Mouse (Mus musculus) heart, embryonic 15.5 days (tissue): Measurements from ENCODE around the gene Uck2. TPM values are rescaled to one million over a fixed set of nuclear protein-coding genes. Genes with fewer than 3 reads are reported as not detected.
A peak's percentile ranks its signal among the peaks of the same experiment; 100 is the strongest.

Source experiments
- ATAC-seq: fragments of 200-750 bp; cut with Nextera tagmentation; replicated peaks from 2 replicates; pipeline ENCODE4 v1.8.0; 2017; ENCODE audit warnings: low read depth, moderate TSS enrichment; ENCODE audit not compliant: insufficient number of reproducible peaks, insufficient read depth, low FRiP score
- H3K27ac ChIP-seq: fragments of 300-500 bp; sonication (generic); 2 replicates; pipeline ENCODE4 v1.5.1; 2015; ENCODE audit warnings: mild to moderate bottlenecking, inconsistent platforms
- H3K27me3 ChIP-seq: fragments of 300-500 bp; sonication (generic); 2 replicates; pipeline ENCODE4 v1.6.1; 2015; ENCODE audit warnings: inconsistent platforms
- H3K36me3 ChIP-seq: fragments of 300-500 bp; sonication (generic); 2 replicates; pipeline ENCODE4 v1.6.1; 2015; ENCODE audit warnings: mild to moderate bottlenecking, inconsistent platforms
- H3K4me1 ChIP-seq: fragments of 300-500 bp; sonication (generic); replicated peaks from 2 replicates; pipeline ENCODE4 v1.6.1; 2015; ENCODE audit warnings: inconsistent platforms
- H3K4me2 ChIP-seq: fragments of 300-500 bp; sonication (generic); 2 replicates; pipeline ENCODE4 v1.6.1; 2015; ENCODE audit warnings: inconsistent platforms, mild to moderate bottlenecking, moderate library complexity
- H3K4me3 ChIP-seq: fragments of 300-500 bp; sonication (generic); 2 replicates; pipeline ENCODE4 v1.5.1; 2015; ENCODE audit warnings: mild to moderate bottlenecking, inconsistent platforms
- H3K9ac ChIP-seq: fragments of 300-500 bp; sonication (generic); 2 replicates; pipeline ENCODE4 v1.6.1; 2015; ENCODE audit warnings: mild to moderate bottlenecking, inconsistent platforms
- H3K9me3 ChIP-seq: fragments of 300-500 bp; sonication (generic); replicated peaks from 2 replicates; pipeline ENCODE4 v1.6.1; 2016; ENCODE audit warnings: inconsistent platforms
- WGBS: fragments of 180-500 bp; shearing (Covaris S2); methylation state at CpG from one replicate; pipeline ENCODE4 v1.1.7; 2015; ENCODE audit warnings: mixed read lengths; 5-methylcytosine and 5-hydroxymethylcytosine counted together
- polyA plus RNA-seq: library from polyadenylated mRNA; unstranded; fragments of >200 nt; fragmentation: Nextera tagmentation; extraction: Ambion mirVana; gene quantifications from 2 replicates; pipeline ENCODE4 v1.2.1, GENCODE M21; 2015

The Uck2 gene
- polyA plus RNA-seq, 1 experiment from 2014 or later = 42.3 TPM

GRCm38 (mm10) chr1:167295679-167296402, 10.7 kb upstream of the Uck2 start:
- no peak for ATAC-seq
- Histone ChIP-seq H3K27ac (no peak overlapping the region), H3K4me1 (peaks cover 7% of the 10 kb centered on the region), H3K36me3 (no peaks in the 10 kb centered on the region), H3K4me3 (no peak overlapping the region), H3K9me3 (no peaks in the 10 kb centered on the region), H3K4me2 (no peak overlapping the region), H3K27me3 (no peaks in the 10 kb centered on the region), H3K9ac (no peak overlapping the region)
- whole genome bisulfite sequencing = 70% methylated on average over 13 of the region's 13 CpGs

DNA sequence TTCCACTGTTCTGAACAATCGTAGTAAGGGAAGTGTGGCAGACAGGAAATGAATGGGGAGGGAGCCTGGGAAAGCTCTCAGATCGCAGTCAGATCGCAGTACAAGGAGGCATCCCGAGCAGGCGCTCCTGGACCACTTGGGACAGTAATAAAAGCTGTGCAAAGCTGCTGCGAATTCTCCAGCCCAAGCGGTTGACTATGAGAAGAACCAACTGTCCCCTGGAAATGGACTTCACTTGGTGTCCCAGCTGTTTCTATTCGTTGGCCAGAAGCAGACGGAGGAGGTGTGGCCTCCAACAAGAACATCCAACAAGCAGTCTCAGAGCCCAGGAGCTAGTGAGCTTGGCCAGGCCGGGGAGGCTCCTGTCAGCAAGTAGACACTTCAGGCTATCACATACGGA, 7.3 kb upstream of the Uck2 start:
- no peaks in the 10 kb centered on the region for H3K27me3 ChIP-seq
- H3K4me1 ChIP-seq = peaks cover 13% of the 10 kb centered on the region
- H3K27ac ChIP-seq = 0 out of 2 replicates have a peak overlapping the region, but pooled peaks have one; percentile 20
- 13% methylated on average over 11 of the region's 11 CpGs for WGBS
- no peaks in the 10 kb centered on the region for H3K9me3 ChIP-seq
- no peak overlapping the region for H3K9ac ChIP-seq
- peak; percentile 53; the same call in 1 of the 2 replicates for ATAC-seq
- H3K36me3 ChIP-seq = no peaks in the 10 kb centered on the region
- no peak overlapping the region for H3K4me3 ChIP-seq
- peak overlapping the region; percentile 41 for H3K4me2 ChIP-seq

DNA sequence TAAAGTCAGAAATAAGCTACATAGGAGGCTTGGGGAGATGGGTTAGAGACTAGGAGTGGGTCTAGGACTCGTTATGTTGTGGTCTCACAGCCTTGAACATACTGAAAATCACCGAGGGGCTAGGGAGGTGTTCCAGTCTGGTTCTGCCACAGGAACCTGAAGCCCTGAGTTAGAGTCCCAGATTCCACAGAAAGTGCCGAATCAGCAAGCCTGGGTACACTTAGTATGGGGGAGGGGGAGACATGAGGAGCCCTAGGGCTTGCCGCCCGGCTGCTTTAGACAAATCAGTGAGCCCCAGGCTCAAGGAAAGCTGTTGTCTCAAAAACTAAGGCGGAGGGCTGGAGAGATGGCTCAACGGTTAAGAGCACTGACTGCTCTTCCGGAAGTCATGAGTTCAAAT, 6.5 kb upstream of the Uck2 start:
- 82% methylated on average over 8 of the region's 8 CpGs for WGBS
- no peak overlapping the region for H3K27ac ChIP-seq
- no peak overlapping the region for H3K4me2 ChIP-seq
- H3K27me3 ChIP-seq = no peaks in the 10 kb centered on the region
- H3K4me1 ChIP-seq = peaks cover 13% of the 10 kb centered on the region
- no peak overlapping the region for H3K4me3 ChIP-seq
- H3K36me3 ChIP-seq = no peaks in the 10 kb centered on the region
- no peak overlapping the region for H3K9ac ChIP-seq
- ATAC-seq = no peak
- no peaks in the 10 kb centered on the region for H3K9me3 ChIP-seq

DNA sequence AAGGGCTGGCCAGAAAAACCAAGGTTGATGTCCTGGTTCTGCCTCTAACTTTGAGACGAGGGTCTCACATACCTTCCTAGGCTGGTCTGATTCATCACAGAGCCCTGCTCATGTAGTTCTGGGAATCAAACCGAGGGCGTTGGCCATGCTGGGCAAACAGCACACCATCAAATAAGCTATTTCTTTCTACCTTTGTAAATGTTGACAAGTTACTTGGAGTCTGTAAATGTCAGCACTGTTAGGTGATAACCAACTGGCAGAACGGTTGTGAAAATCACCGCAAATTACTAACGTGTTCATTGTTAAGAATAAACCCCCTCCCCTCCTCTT, 5.1 kb upstream of the Uck2 start:
- Histone ChIP-seq H3K4me3 (no peak overlapping the region), H3K9ac (no peak overlapping the region), H3K36me3 (no peaks in the 10 kb centered on the region), H3K4me2 (peak overlapping the region; percentile 1; the same call in 1 of the 2 replicates), H3K27me3 (no peaks in the 10 kb centered on the region), H3K9me3 (no peaks in the 10 kb centered on the region), H3K27ac (no peak overlapping the region), H3K4me1 (peaks cover 18% of the 10 kb centered on the region)
- WGBS = 21% methylated on average over 6 of the region's 6 CpGs
- no peak for ATAC-seq

DNA sequence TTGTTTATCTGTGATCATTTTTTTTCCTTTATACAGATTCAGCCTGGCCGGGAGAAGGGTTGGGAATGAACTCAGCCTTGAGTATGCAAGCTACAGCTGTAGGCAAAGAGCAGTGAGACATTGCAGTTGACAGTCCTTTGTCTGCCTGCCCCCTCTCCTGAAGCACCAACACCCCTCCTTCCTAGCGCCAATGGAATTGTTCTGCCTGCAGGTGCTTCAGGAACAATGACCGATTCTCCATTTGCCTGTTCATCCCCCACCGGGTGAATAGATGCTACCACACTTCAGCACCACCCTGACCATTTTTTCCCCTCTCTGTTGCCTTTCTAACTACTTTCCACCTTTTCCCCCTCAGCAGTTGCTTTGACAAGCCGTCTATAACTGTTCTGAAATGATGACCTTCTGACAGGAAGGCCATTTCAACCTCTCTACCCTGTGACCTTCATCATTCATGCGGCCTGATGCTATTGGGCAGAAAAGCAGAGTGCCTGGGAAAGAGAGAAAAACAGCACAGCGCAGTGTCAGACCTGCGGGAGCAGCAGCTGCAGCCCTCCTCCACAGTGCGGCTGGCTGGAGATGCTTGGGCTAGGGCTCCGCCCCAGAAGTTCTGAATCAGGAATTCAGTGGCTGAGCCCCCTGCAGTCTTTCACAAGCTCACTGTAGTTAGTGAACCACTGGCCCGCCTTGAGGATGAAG, 4.6 kb upstream of the Uck2 start:
- peak overlapping the region; percentile 1; the same call in 1 of the 2 replicates for H3K4me2 ChIP-seq
- 12% methylated on average over 11 of the region's 11 CpGs for WGBS
- no peak for ATAC-seq
- no peak overlapping the region for H3K9ac ChIP-seq
- H3K9me3 ChIP-seq = no peaks in the 10 kb centered on the region
- no peaks in the 10 kb centered on the region for H3K36me3 ChIP-seq
- no peaks in the 10 kb centered on the region for H3K27me3 ChIP-seq
- H3K4me3 ChIP-seq = no peak overlapping the region
- no peak overlapping the region for H3K27ac ChIP-seq
- H3K4me1 ChIP-seq = peaks cover 19% of the 10 kb centered on the region

DNA sequence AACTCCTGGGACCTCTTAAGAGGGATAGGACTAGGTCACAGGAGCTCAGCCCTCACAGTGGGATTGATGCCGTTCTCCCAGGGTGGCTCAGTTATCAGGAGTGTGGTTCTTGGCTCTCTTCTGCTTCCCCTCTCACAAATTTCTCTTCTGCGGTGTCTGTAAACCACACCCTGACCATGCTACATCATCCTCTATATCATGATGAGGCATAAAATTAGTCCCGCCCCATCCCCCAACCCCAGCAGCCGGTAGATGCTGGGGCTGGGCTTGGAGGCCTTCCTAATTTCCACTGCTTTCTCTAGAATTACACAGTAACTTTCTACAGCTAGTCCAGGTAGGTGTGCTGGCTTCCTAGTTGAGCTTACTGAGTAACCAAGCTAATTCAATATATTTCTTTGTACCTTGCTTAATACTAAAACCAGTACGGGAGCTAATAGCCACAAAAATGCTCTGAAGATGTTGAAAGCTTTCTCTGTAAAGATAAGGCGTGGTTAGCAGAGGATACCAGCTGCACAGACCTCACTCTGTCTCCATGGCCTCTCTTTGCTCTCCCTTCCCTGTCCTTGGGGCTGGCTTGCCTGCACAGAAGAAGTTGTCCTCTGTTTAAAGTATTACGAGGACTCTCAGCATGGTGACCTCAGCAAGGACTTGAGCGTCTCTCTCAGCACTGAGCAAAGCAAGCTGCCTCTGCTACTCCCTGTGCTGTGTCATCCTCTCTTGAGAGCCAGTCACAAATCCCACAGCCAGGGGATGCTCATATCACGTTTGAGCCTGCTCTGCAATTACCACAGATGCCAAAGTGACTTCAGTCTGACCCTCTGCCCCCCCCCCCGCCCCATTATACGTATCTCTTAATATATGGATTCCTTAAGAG, 3.8 kb upstream of the Uck2 start:
- Histone ChIP-seq H3K4me1 (peaks cover 19% of the 10 kb centered on the region), H3K4me2 (no peak overlapping the region), H3K4me3 (no peak overlapping the region), H3K9me3 (no peaks in the 10 kb centered on the region), H3K9ac (no peak overlapping the region), H3K27me3 (no peaks in the 10 kb centered on the region), H3K36me3 (no peaks in the 10 kb centered on the region), H3K27ac (no peak overlapping the region)
- no peak for ATAC-seq
- 36% methylated on average over 11 of the region's 11 CpGs for WGBS

GRCm38 (mm10) chr1:167287156-167287555, 2.0 kb upstream of the Uck2 start:
- no peak for ATAC-seq
- Histone ChIP-seq H3K4me2 (no peak overlapping the region), H3K4me3 (no peak overlapping the region), H3K4me1 (peaks cover 24% of the 10 kb centered on the region), H3K9ac (no peak overlapping the region), H3K36me3 (no peaks in the 10 kb centered on the region), H3K27ac (no peak overlapping the region), H3K27me3 (no peaks in the 10 kb centered on the region), H3K9me3 (no peaks in the 10 kb centered on the region)
- WGBS = 63% methylated on average over 5 of the region's 5 CpGs

GRCm38 (mm10) chr1:167285356-167285755, 236 bp upstream of the Uck2 start:
- H3K27me3 ChIP-seq = no peaks in the 10 kb centered on the region
- 3% methylated on average over 8 of the region's 8 CpGs for WGBS

GRCm38 (mm10) chr1:167284837-167285319, 242 bp downstream of the Uck2 start:
- under 1% methylated on average over 51 of the region's 51 CpGs for WGBS
- no peaks in the 10 kb centered on the region for H3K36me3 ChIP-seq
- peak; percentile 90 for ATAC-seq
- peak overlapping the region; percentile 95 for H3K27ac ChIP-seq
- H3K9ac ChIP-seq = peak overlapping the region; percentile 77
- no peaks in the 10 kb centered on the region for H3K27me3 ChIP-seq
- peak overlapping the region; percentile 91 for H3K4me2 ChIP-seq
- no peaks in the 10 kb centered on the region for H3K9me3 ChIP-seq
- H3K4me3 ChIP-seq = peak overlapping the region; percentile 88
- H3K4me1 ChIP-seq = peaks cover 28% of the 10 kb centered on the region

More at GRCm38 (mm10) chr1:167285356-167285755, 236 bp upstream of the Uck2 start:
- no peaks in the 10 kb centered on the region for H3K9me3 ChIP-seq
- peak overlapping the region; percentile 88 for H3K4me3 ChIP-seq
- peaks cover 27% of the 10 kb centered on the region for H3K4me1 ChIP-seq
- H3K36me3 ChIP-seq = no peaks in the 10 kb centered on the region
- H3K4me2 ChIP-seq = peak overlapping the region; percentile 91
- no peak for ATAC-seq
- H3K27ac ChIP-seq = peak overlapping the region; percentile 95
- H3K9ac ChIP-seq = peak overlapping the region; percentile 77

- peak overlapping the region; percentile 88 for H3K4me3 ChIP-seq
- no peaks in the 10 kb centered on the region for H3K36me3 ChIP-seq
- H3K27ac ChIP-seq = peak overlapping the region; percentile 95
- no peaks in the 10 kb centered on the region for H3K9me3 ChIP-seq
- peak overlapping the region; percentile 77 for H3K9ac ChIP-seq
- peak; percentile 48 for ATAC-seq
- H3K4me2 ChIP-seq = peak overlapping the region; percentile 91
- whole genome bisulfite sequencing = under 1% methylated on average over 73 of the region's 73 CpGs
- H3K4me1 ChIP-seq = peaks cover 26% of the 10 kb centered on the region
- H3K27me3 ChIP-seq = no peaks in the 10 kb centered on the region
These were observed 773 bp downstream of the Uck2 start for GRCm38 (mm10) chr1:167284258-167284836.
